25 mouse cellular contexts compared by ENCODE assay signal in genomic region chr6:31140000-31140399, GRCm38 (mm10).
"Had no signal": no experiment of that assay in that cellular context is flagged by ENCODE, and none has a peak within 500 bp of the region (broad histone marks: within the 10 kb centered on the region; RNA-seq: fewer than 3 reads in every experiment).

No protein-coding gene starts in this region.

- H3K36me3 ChIP-seq: forebrain, embryonic 15.5 days; heart, embryonic 13.5 days; heart, embryonic 15.5 days; hindbrain, embryonic 13.5 days; hindbrain, embryonic 15.5 days; limb, embryonic 13.5 days; limb, embryonic 15.5 days; liver, embryonic 13.5 days; liver, embryonic 15.5 days had no signal

- H3K4me2 ChIP-seq: forebrain, embryonic 15.5 days; heart, embryonic 11.5 days; heart, embryonic 13.5 days; heart, embryonic 15.5 days; hindbrain, embryonic 13.5 days; hindbrain, embryonic 15.5 days; limb, embryonic 13.5 days; limb, embryonic 15.5 days; liver, embryonic 11.5 days; liver, embryonic 13.5 days; liver, embryonic 15.5 days had no signal

- H3K4me1 ChIP-seq: forebrain, embryonic 15.5 days; hindbrain, embryonic 13.5 days; hindbrain, embryonic 15.5 days; limb, embryonic 15.5 days; liver, embryonic 13.5 days; liver, embryonic 15.5 days had no signal

- H3K9ac ChIP-seq: forebrain, embryonic 15.5 days; forebrain, postnatal 0 days; heart, embryonic 13.5 days; heart, embryonic 15.5 days; hindbrain, embryonic 13.5 days; hindbrain, embryonic 15.5 days; limb, embryonic 13.5 days; limb, embryonic 15.5 days; liver, embryonic 13.5 days; liver, embryonic 15.5 days had no signal

- H3K4me3 ChIP-seq: forebrain, embryonic 15.5 days; heart, adult 2 months; heart, embryonic 13.5 days; heart, embryonic 15.5 days; hindbrain, embryonic 13.5 days; hindbrain, embryonic 15.5 days; limb, embryonic 13.5 days; limb, embryonic 15.5 days; liver, embryonic 13.5 days; liver, embryonic 15.5 days had no signal

- H3K9me3 ChIP-seq: forebrain, embryonic 15.5 days; heart, embryonic 13.5 days; heart, embryonic 15.5 days; hindbrain, embryonic 13.5 days; hindbrain, embryonic 15.5 days; limb, embryonic 13.5 days; limb, embryonic 15.5 days; liver, embryonic 13.5 days; liver, embryonic 15.5 days had no signal

- ATAC-seq: forebrain, embryonic 15.5 days; forebrain, postnatal 0 days; hindbrain, postnatal 0 days; intestine, embryonic 16.5 days had no signal

- DNase-seq: forebrain, postnatal 0 days; gastrocnemius, postnatal 14 days; gastrocnemius, postnatal 36 days; heart, adult 11 months; heart, adult 2 months; heart, postnatal 14 days; heart, postnatal 36 days; kidney, adult 11 months; kidney, postnatal 25 days; layer of hippocampus, postnatal 36 days; left cerebral cortex, postnatal 4 days; liver, embryonic 13.5 days had no signal

- H3K27ac ChIP-seq: forebrain, embryonic 15.5 days; heart, embryonic 13.5 days; heart, embryonic 15.5 days; hindbrain, embryonic 13.5 days; hindbrain, embryonic 15.5 days; hindbrain, postnatal 0 days; kidney, postnatal 0 days; limb, embryonic 13.5 days; limb, embryonic 15.5 days; liver, embryonic 13.5 days; liver, embryonic 15.5 days had no signal

- H3K27me3 ChIP-seq: forebrain, embryonic 15.5 days; heart, embryonic 13.5 days; heart, embryonic 15.5 days; hindbrain, embryonic 13.5 days; hindbrain, embryonic 15.5 days; limb, embryonic 13.5 days; limb, embryonic 15.5 days; liver, embryonic 13.5 days; liver, embryonic 15.5 days had no signal
